Mouse (Mus musculus) megakaryocyte, adult 5-6 weeks (primary cell): Measurements from ENCODE around the gene Amacr. TPM values are rescaled to one million over a fixed set of nuclear protein-coding genes. Genes with fewer than 3 reads are reported as not detected.

Source experiments
- total RNA-seq, 2 experiments: library from RNA; stranded (forward) in 1 of 2; stranded (reverse) in 1 of 2; fragments of 153-499, 151-499 nt in 1 of 2; fragments of 221-1000, 200-1000 nt in 1 of 2; gene quantifications; 2 replicates each; pipeline versions ENCODE4 v1.2.3 to v1.2.4; 2015 to 2017

Amacr gene
- total RNA-seq, 2 experiments from 2014 or later, result 0.98 to 2.2 TPM

Other genes starting within 250 kb of the Amacr start
- not detected in 2 replicates for gene C1qtnf3, start 29.4 kb upstream of the Amacr start, total RNA-seq (2015)
- gene C1qtnf3, start 29.4 kb upstream of the Amacr start, total RNA-seq (2017), result not detected in 2 replicates
- gene Slc45a2, start 19.0 kb downstream of the Amacr start, total RNA-seq (2015), result not detected in 2 replicates
- not detected in 2 replicates for gene Slc45a2, start 19.0 kb downstream of the Amacr start, total RNA-seq (2017)
- not detected in 2 replicates for gene Rxfp3, start 56.2 kb downstream of the Amacr start, total RNA-seq (2015)
- gene Rxfp3, start 56.2 kb downstream of the Amacr start, total RNA-seq (2017), result not detected in 2 replicates
- 0.02 TPM in 1 of 2 replicates, not detected in the other for gene Adamts12, start 83.0 kb downstream of the Amacr start, total RNA-seq (2015)
- gene Adamts12, start 83.0 kb downstream of the Amacr start, total RNA-seq (2017), result not detected in 2 replicates